Mouse (Mus musculus): ENCODE results near the gene Xdh. TPM values are rescaled to one million over a fixed set of nuclear protein-coding genes. Genes with fewer than 3 reads are reported as not detected.

Gene Xdh
- polyA plus RNA-seq, 1 experiment: 0.36 TPM

GRCm38 (mm10) chr17:73839086-73839835 is 110.7 kb downstream of the Xdh start:
- TF ChIP-seq CTCF (IDR thresholded peaks at IDR 0.05; ENCODE audit: borderline replicate concordance, extremely low read depth, insufficient read depth, insufficient read length) (no peak), POLR2A (IDR thresholded peaks at IDR 0.05; ENCODE audit: borderline replicate concordance, extremely low read depth, insufficient read depth, insufficient read length, poor library complexity, severe bottlenecking) (no peak)
- DNase-seq (ENCODE audit: low read depth): peak; percentile 11

- TF ChIP-seq POLR2A (IDR thresholded peaks at IDR 0.05; ENCODE audit: borderline replicate concordance, extremely low read depth, insufficient read depth, insufficient read length, poor library complexity, severe bottlenecking) (no peak), CTCF (IDR thresholded peaks at IDR 0.05; ENCODE audit: borderline replicate concordance, extremely low read depth, insufficient read depth, insufficient read length) (no peak)
- no peak for DNase-seq (ENCODE audit: low read depth)
Observed at GRCm38 (mm10) chr17:73837244-73837643, 112.8 kb downstream of the Xdh start.

- TF ChIP-seq CTCF (IDR thresholded peaks at IDR 0.05; ENCODE audit: borderline replicate concordance, extremely low read depth, insufficient read depth, insufficient read length) (no peak), POLR2A (IDR thresholded peaks at IDR 0.05; ENCODE audit: borderline replicate concordance, extremely low read depth, insufficient read depth, insufficient read length, poor library complexity, severe bottlenecking) (no peak)
- no peak for DNase-seq (ENCODE audit: low read depth)
Observed at GRCm38 (mm10) chr17:73836601-73837000, 113.4 kb downstream of the Xdh start.

Other genes starting within 250 kb of the Xdh start
- gene Galnt14, start 239.7 kb downstream of the Xdh start, polyA plus RNA-seq (2012; rRNA removed): 14.5 and 16.0 TPM in 2 replicates
- gene Ehd3, start 146.1 kb downstream of the Xdh start, polyA plus RNA-seq (2012; rRNA removed): 11.9 and 19.5 TPM in 2 replicates
- 0.08 and 0.12 TPM in 2 replicates for gene Srd5a2, start 97.7 kb upstream of the Xdh start, polyA plus RNA-seq (2012; rRNA removed)